Mouse (Mus musculus) Patski (cell line): ENCODE measurements around the gene Pld1. TPM values are rescaled to one million over a fixed set of nuclear protein-coding genes. Genes with fewer than 3 reads are reported as not detected.

Source experiments
- ATAC-seq: fragments of 100-300 bp; one replicate; pipeline ENCODE4 v1.8.0; 2021
- CTCF ChIA-PET: fragments of 350-600 bp; sonication (Branson Sonifier 250); formaldehyde crosslinking; loops from one replicate; lab custom pipeline; 2022; ENCODE audit warnings: inconsistent platforms; lab: Charles Lee
- POLR2A ChIA-PET: fragments of 350-600 bp; sonication (Branson Sonifier 250); formaldehyde crosslinking; loops from one replicate; lab custom pipeline; 2022; ENCODE audit warnings: antibody characterized with exemption, inconsistent platforms; lab: Charles Lee
- DNase-seq: peaks from one replicate; pipeline ENCODE4 v3.0.0-alpha.2; 2011; ENCODE audit warnings: low read depth, low spot score
- H3K27me3 ChIP-seq: fragments of 371-371 bp; one replicate; pipeline ENCODE4 v1.5.1; 2021
- CTCF ChIP-seq: fragments of 100-300 bp; IDR thresholded peaks from one replicate; pipeline ENCODE4 v1.5.1; 2021
- in situ Hi-C: fragments of 300-500 bp; cut with MboI; formaldehyde crosslinking; loops from 3 replicates; pipeline ENCODE4 v1.11.1; 2018; ENCODE audit warnings: low pct_unique_long_range_greater_than_20kb, mixed read lengths
- polyA plus RNA-seq: library from polyadenylated mRNA; unstranded; gene quantifications from one replicate; pipeline ENCODE4 v1.2.3, GENCODE M21; 2021

Pld1 gene
- polyA plus RNA-seq, 1 experiment from 2014 or later = 16.1 TPM

DNA sequence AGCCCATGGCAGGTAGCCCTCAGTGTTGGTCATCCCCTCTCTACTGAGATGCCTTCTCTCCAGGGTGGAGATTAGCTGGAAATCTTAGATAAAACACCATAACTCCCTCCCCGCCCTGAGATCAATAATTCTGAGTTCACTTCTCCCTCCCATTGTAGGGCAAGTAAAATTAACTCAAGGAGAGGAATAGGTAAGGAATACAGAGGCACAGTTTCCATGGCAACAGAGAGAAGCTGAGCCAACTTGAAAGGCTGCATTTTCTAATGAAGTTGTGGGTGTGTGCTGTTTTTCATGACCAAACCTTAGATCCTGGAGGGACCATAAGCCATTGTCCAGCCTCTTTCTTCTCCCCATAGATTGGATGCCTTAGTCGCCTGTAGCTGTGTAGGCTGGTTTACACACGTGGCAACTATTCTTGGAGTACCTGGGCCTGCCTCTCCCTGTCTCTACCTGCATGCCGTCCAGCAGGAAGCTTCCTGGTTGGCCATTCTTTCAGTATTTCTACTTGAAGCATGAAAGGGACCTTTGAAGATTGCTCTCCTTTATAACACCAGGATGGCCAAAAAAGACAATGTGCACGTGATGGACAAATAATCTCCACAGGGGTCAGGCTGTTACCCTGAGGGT, 96.3 kb downstream of the Pld1 start:
- ATAC-seq = no peak
- ChIA-PET POLR2A (interaction anchor here (0.6 to 0.7 kb wide), 2 partner anchors 154 to 304 kb away, joined by 3 to 5 read pairs; no protein-coding TSS in a partner anchor), CTCF (interaction anchor here (1.1 kb wide), 1 partner anchor 14 kb away, joined by 3 read pairs; no protein-coding TSS in a partner anchor)
- TF ChIP-seq CTCF = no peak
- DNase-seq = no peak
- in situ Hi-C loops = no loop called here
- no peaks in the 10 kb centered on the region for H3K27me3 ChIP-seq

GRCm38 (mm10) chr3:28037320-28037932, 98.9 kb downstream of the Pld1 start:
- in situ Hi-C loops = no loop called here
- no peak for DNase-seq
- ChIA-PET POLR2A (no interaction called here), CTCF (interaction anchor here (0.8 kb wide), 1 partner anchor 55 kb away, joined by 3 read pairs; no protein-coding TSS in a partner anchor)
- ATAC-seq = no peak
- no peak for TF ChIP-seq CTCF
- H3K27me3 ChIP-seq = no peaks in the 10 kb centered on the region

GRCm38 (mm10) chr3:28038106-28038505, 99.6 kb downstream of the Pld1 start:
- ATAC-seq (no peak), DNase-seq (no peak)

GRCm38 (mm10) chr3:28039760-28040159, 101.3 kb downstream of the Pld1 start:
- in situ Hi-C loops = no loop called here
- ChIA-PET CTCF (interaction anchor here (1.0 to 2.2 kb wide), 8 partner anchors 8 to 321 kb away, joined by 3 to 8 read pairs (median 4); no protein-coding TSS in a partner anchor), POLR2A (interaction anchor here (1.1 to 1.3 kb wide), 2 partner anchors 52 to 83 kb away, joined by 3 to 4 read pairs; no protein-coding TSS in a partner anchor)
- TF ChIP-seq CTCF = peak; percentile 54
- no peaks in the 10 kb centered on the region for H3K27me3 ChIP-seq
- ATAC-seq = no peak
- no peak for DNase-seq

More at GRCm38 (mm10) chr3:28038106-28038505, 99.6 kb downstream of the Pld1 start:
- no peak for TF ChIP-seq CTCF
- ChIA-PET CTCF (interaction anchor here (0.8 kb wide), 1 partner anchor 55 kb away, joined by 3 read pairs; no protein-coding TSS in a partner anchor), POLR2A (no interaction called here)
- no peaks in the 10 kb centered on the region for H3K27me3 ChIP-seq
- in situ Hi-C loops = no loop called here

- H3K27me3 ChIP-seq = no peaks in the 10 kb centered on the region
- ChIA-PET CTCF (interaction anchor here (0.8 to 2.2 kb wide), 3 partner anchors 10 to 81 kb away, joined by 3 to 8 read pairs (median 4); no protein-coding TSS in a partner anchor), POLR2A (no interaction called here)
- DNase-seq (no peak), ATAC-seq (no peak)
- TF ChIP-seq CTCF = no peak
- in situ Hi-C loops = no loop called here
Measured at GRCm38 (mm10) chr3:28041236-28041635, 102.7 kb downstream of the Pld1 start.

DNA sequence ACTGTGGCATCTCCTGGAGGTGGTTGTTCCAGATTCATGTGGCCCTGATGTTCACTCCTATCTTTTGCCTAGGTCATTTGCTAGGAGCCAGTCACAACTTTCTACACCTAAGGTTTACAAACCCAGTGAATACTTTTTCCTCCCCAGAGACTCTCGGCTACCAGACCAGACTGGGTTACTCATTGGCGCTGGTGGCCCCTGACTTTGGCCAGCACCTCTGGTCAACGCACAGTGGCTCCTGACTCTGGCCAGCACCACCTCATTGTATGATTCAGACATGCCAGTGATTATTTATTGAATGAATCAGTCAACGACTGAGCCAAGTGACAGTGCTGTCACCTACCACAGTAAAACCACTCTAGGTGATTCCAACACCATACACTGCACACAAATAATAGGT, 103.9 kb downstream of the Pld1 start:
- no peaks in the 10 kb centered on the region for H3K27me3 ChIP-seq
- in situ Hi-C loops = no loop called here
- ATAC-seq = no peak
- no peak for DNase-seq
- no peak for TF ChIP-seq CTCF
- POLR2A ChIA-PET = interaction anchor here (1.0 kb wide), 1 partner anchor 77 kb away, joined by 3 read pairs; no protein-coding TSS in a partner anchor
- CTCF ChIA-PET = interaction anchor here (0.7 kb wide), 1 partner anchor 14 kb away, joined by 3 read pairs; no protein-coding TSS in a partner anchor

DNA sequence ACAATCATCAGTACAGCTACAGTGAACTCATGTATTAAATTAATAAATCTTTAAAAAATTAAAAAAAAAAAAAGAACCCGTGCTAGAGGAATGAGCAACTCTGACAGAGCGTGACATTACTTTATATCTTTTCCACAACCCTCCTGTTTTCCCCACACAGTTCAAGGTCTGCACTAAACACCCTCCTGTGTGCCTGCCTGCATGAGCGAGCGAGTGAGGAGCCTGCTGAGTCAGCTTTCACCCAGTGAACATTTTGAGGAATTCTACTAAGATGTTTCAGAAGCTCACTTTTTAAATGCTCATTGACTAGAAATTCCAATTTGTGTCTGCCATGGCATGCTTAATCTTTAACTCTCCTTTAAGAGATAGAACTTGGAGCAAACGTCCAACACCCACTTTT, 109.1 kb downstream of the Pld1 start:
- ATAC-seq (peak; percentile 39), DNase-seq (peak; percentile 25)
- POLR2A ChIA-PET = interaction anchor here (0.7 to 1.0 kb wide), 3 partner anchors 55 to 616 kb away, joined by 3 to 4 read pairs (median 3); no protein-coding TSS in a partner anchor
- H3K27me3 ChIP-seq = no peaks in the 10 kb centered on the region
- in situ Hi-C loops = no loop called here
- CTCF ChIA-PET = interaction anchor here (0.8 kb wide), 1 partner anchor 9 kb away, joined by 4 read pairs; no protein-coding TSS in a partner anchor
- no peak for TF ChIP-seq CTCF

GRCm38 (mm10) chr3:28049526-28049925, 111.0 kb downstream of the Pld1 start:
- DNase-seq = no peak
- ATAC-seq = no peak
- no peaks in the 10 kb centered on the region for H3K27me3 ChIP-seq
- TF ChIP-seq CTCF = no peak
- ChIA-PET CTCF (interaction anchor here (1.6 kb wide), 1 partner anchor 10 kb away, joined by 5 read pairs; no protein-coding TSS in a partner anchor), POLR2A (no interaction called here)
- in situ Hi-C loops = no loop called here

DNA sequence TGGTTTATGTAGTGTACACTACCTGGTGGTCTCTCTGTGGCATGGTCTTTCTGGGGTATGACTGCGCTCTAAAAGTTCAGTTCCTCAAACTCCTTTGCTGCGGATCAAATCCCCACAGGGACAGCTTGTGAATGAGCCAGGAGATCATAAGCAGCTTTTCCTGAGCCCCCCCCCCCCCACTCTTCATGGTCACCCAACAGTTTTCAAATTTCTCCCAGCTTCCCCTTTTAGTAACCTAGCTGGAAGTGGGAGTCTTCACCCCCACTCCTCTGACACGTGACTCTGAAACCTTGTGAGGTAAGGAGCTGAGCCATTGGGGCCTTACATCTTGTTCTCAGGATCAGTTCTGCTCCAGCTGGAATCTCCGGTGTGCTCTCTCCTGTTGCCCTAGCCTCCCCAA, 114.6 kb downstream of the Pld1 start:
- CTCF ChIA-PET = interaction anchor here (0.9 kb wide), 1 partner anchor 25 kb away, joined by 3 read pairs; no protein-coding TSS in a partner anchor
- TF ChIP-seq CTCF = no peak
- DNase-seq = no peak
- in situ Hi-C loops = no loop called here
- no peak for ATAC-seq
- POLR2A ChIA-PET = interaction anchor here (0.6 kb wide), 1 partner anchor 9 kb away, joined by 3 read pairs; no protein-coding TSS in a partner anchor
- no peaks in the 10 kb centered on the region for H3K27me3 ChIP-seq

- DNase-seq (no peak), ATAC-seq (no peak)
- TF ChIP-seq CTCF = no peak
- POLR2A ChIA-PET = interaction anchor here (0.6 kb wide), 1 partner anchor 122 kb away, joined by 3 read pairs; no protein-coding TSS in a partner anchor
- CTCF ChIA-PET = interaction anchor here (1.0 kb wide), 1 partner anchor 17 kb away, joined by 3 read pairs; no protein-coding TSS in a partner anchor
- H3K27me3 ChIP-seq = no peaks in the 10 kb centered on the region
- in situ Hi-C loops = no loop called here
Measured at GRCm38 (mm10) chr3:28060713-28061112, 122.2 kb downstream of the Pld1 start.
